Mouse (Mus musculus): Measurements from ENCODE around the gene Gpr162.
"Not testable (repeated sequence)": the region's sequence is repeated elsewhere in the genome, so short reads cannot be mapped to it uniquely, and the experiment has no call there.

Gene Gpr162

GRCm38 (mm10) chr6:124863658-124864298, at the start of gene Gpr162:
Gene Gpr162, minus strand, starts transcription at chr6:124863983.
- DNase-seq (ENCODE audit: low spot score) = peak; percentile 81

- no peak for DNase-seq (ENCODE audit: low spot score)
These were observed 49.4 kb upstream of the Gpr162 start for GRCm38 (mm10) chr6:124913214-124913613.

DNA sequence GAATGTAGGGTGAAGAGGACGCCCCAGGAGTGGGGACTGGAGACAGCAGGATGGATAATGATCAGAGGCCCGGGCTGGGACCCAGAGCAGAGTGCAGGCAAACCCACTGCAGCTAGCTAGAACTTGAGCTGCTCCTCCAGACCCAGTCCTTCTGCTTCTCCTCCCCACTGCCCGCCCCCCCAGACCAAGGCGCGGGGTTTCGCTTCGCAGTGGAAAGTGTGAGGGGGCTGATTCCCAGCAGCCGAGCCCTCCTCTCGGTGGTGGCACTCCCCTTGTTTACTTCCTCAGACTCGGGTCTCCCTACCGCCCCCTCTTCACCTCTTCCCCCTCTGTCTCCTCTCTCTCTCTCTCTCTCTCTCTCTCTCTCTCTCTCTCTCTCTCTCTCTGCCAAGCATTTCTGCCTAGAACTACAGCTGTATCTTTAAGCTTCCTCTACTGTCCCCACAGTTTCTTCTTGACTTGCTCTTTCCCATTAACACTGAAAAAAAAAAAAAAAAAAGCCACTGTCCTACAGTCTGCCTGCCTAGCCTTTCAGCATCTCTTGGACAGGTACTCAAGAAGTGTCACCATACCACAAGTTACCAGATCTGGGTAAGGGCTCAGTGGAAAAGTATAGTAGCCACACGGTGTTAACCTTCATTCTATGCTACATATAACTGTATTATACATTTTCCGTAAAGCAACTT, 47.9 kb upstream of the Gpr162 start, which contains the start of gene Lag3:
TSS of gene Lag3 (minus strand) at position 173 of the 686 bp plus-strand sequence.
- DNase-seq (ENCODE audit: low spot score) = no peak

- DNase-seq (ENCODE audit: low spot score) = no peak
These were observed 46.2 kb upstream of the Gpr162 start for GRCm38 (mm10) chr6:124910032-124910431.

DNA sequence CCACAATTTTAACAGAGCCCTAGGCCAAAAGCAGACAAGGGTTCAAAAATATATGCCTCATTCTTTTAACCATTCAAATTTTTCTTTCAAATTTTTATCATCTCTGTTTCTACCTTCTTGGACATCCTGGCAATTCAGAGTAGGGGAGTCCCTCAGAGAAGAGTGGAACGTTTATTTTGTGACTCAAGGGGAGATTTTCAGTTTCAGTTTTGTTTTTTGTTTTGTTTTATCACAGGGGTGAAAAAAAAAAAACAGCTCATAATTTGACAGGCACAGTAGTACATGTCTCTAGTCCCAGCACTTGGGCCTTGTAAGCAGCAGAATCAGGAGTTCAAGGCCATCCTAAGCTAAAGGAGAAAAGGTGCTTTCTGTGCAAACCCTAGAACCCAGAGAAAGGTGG, 44.0 kb upstream of the Gpr162 start:
- DNase-seq (ENCODE audit: low spot score) = no peak

DNA sequence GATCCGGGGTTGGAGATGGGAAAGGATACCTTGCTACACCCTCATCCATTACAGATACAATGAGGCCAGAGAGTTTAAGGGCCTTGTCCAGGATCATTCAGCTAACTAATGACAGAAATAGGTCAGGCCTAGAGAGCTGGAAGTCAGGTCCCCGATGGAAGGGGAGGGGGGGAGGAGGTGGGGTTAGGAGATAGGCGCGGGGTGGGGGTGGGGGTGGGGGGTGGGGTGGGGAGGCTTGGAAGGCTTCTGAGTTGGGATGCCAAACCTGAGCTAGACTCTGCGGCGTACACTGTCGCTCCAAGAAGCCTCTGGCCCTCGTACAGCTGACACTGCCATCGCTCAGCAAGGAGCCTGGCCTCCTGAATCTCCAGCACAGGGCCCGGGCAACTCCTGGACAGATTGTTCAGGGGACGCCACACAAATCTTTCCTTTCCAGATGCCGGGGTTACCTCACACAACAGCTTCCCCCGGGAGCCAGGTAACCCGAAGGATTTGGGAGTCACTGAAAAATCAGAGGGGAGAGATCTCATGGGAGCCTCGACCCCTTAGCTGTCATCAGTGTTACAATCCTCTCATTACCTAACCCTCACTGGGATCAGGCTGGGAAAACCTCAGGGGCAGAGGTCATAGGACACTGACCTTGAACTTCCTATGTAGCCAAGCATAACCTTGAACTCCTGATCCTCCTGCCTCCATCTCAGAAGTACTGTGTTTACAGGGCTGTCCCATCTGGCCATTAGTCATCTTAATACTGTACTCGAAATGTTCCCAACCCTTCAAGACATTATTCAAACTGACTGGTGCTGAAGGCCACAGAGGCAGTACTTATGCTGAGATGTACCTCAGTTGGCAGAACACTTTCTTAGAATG, 41.4 kb upstream of the Gpr162 start:
- no peak for DNase-seq (ENCODE audit: low spot score)

DNA sequence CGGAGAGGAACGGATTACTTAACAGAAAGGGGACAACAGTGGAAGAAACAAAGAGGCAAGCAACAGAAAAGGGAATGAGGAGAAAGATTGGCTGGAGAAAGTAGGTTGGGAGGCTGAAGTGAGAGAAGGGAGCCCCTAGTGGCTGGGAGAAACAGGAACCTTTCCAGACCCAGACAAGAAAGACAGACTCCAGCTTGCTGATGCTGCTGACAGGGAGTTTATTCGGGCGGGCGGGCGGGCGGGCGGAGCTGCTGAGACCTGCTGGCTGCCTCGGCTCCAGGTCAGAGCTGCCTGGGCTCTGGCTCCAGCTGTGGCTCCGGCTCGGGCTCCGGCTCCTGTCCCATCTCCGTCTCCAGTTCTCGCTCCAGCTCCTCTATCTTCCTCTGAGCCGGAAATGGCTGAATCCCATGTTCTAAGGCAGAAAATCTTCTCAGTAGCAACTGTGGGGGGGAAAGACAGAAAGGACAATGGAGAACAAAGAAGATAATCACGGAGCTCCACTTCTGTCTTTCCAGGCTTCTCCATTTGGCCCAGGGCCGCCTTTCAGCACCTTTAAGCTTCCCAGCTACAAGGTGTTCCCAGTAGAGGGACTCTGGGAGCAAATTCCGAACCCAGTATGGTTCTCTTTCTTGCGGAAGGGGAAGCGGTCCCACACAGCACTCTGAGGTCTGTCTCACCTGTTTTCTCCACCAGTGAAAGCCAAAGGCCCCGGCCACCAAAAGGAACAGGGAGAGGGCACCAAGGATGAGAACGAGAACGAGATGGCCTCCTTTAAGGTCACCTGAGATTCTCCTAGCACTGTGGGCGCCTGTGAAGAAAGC, 40.6 kb upstream of the Gpr162 start:
- peak; percentile 66 for DNase-seq (ENCODE audit: low spot score)

DNA sequence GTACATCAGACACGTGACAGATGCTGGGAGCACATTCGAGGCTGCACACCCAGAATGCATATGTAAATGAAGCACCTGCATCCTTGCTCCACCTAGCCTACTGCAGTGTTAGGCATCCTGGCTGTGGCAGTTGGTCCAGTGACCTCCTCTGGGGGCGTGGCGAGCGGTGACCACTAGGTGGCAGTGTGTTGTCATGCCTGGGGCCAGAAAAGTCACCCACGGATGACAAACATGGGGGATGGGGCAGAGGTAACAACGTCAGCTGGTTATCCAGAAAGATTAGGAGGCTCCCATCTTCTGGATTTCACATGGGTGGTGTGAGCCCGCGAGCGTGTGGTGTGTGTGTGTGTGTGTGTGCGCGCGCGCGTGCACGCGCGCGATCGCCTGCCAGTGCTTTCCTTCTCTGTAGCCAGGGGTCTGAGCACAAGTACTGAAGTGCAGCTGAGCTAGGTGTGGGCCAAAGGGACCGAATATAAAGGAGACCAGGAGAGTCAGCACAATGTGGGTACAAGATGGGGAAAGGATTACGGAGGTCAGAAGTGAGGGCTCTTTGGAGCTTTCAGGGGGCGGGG, 39.9 kb upstream of the Gpr162 start:
- DNase-seq (ENCODE audit: low spot score) = peak; percentile 98

- DNase-seq (ENCODE audit: low spot score) = no peak
These were observed 38.1 kb upstream of the Gpr162 start for GRCm38 (mm10) chr6:124901851-124902250.

DNA sequence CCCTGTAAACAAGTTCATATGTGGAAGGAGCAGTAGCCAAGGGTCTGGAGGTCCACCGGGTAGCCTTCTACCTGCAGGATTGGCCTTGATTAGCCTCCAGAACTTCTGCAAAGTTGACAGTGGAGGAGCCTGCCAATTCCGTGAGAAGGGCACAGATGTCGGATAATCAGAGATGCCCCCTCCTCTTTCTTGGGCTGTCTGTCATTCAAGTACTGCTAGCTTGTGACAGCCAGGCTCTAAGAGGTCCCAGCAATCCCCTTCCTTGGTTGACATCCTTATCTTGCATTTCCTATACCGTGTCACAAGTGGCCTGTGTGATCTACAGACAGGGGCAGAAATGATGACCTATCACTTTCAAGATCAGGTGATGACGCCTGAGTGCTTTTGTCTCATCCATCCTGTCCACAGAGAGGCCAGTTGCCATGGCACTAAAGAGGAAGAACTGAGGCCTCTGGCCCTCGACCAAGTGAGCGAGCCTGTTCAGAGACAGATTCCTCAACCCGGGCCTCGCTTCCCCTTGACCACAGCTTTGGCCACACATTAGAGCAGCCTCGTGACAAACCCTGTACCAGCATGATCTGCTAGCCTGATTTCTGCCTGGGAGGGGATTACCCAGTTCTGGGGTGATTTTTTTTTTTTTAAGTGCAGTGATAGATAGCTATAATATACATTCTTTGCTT, 37.2 kb upstream of the Gpr162 start:
- no peak for DNase-seq (ENCODE audit: low spot score)

DNA sequence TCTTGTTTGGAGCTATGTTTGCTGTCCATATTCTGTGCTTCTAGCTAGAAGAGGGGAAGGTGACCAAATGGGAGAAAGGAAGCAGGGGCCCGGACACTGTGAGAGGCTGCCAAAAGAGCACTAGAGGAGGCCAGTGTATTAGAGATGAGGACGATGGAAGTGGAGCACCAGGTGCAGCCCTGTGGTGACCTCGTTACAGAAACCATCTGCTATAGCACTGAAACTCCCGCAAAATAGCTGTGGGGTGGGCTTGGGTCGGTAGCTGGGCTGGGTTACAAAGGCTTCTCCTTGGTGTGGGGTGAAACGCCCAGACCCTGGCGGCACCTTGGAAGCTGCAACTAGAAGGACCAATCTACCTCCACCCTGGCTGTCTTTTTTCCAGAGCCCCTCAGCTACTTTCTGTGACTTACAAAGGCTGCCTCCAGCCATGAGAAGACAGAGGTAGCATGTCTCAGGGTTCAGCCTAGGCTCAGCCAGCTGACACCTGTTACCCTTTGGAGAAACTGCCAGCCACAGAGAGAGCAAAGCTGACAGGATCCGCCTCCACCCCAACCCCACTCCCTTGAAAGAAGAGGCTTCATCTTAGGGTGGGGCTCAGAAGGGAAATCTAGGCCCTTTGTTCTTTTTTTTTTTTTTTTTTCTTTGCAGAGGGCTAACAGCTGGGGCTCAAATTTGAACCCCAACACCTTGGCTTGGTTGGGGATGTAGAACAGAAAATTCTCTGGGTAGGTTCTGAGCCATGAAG, 36.4 kb upstream of the Gpr162 start:
- DNase-seq (ENCODE audit: low spot score) = no peak

GRCm38 (mm10) chr6:124898359-124898758, 34.6 kb upstream of the Gpr162 start:
- no peak for DNase-seq (ENCODE audit: low spot score)

DNA sequence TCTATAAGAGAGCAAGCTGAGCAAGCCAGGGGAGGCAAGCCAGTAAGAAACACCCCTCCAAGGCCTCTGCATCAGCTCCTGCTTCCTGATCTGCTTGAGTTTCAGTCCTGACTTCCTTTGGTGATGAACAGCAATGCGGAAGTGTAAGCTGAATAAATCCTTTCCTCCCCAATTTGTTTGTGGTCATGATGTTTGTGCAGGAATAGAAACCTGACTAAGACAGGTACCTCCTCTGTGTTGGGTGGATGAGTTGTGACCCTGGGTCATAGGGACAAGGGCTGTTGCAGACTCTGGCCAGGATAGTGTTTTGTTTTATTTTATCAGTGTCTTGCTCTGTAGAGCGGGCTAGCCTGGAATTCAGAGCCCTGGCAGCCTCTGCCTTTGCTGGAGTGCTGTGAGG, 30.3 kb upstream of the Gpr162 start:
- DNase-seq (ENCODE audit: low spot score) = not testable (repeated sequence)

DNA sequence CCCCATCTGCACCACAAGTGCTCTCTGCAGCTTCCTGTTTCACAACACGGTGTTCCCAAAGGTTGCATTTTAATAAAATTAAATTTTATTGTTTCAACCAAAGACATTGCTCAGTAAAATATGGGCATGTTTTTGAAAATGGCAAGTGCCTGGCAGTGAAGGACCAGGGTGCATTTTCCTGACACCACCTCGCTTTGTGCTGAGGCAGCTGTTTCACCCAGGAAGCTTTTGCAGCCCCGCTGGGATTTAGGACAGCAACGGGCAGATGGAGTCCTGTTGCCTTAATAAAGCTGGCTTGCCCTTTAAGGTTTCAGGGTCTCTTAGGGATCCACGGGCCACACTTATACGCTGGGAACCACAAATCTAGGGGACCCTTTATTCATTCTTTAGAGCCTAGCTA, 27.2 kb upstream of the Gpr162 start:
- no peak for DNase-seq (ENCODE audit: low spot score)

GRCm38 (mm10) chr6:124888555-124889125, 24.9 kb upstream of the Gpr162 start:
- DNase-seq (ENCODE audit: low spot score) = no peak

GRCm38 (mm10) chr6:124887986-124888385, 24.2 kb upstream of the Gpr162 start, which contains the start of gene Cd4:
Gene Cd4, minus strand, starts transcription at chr6:124888221.
- DNase-seq (ENCODE audit: low spot score) = no peak

DNA sequence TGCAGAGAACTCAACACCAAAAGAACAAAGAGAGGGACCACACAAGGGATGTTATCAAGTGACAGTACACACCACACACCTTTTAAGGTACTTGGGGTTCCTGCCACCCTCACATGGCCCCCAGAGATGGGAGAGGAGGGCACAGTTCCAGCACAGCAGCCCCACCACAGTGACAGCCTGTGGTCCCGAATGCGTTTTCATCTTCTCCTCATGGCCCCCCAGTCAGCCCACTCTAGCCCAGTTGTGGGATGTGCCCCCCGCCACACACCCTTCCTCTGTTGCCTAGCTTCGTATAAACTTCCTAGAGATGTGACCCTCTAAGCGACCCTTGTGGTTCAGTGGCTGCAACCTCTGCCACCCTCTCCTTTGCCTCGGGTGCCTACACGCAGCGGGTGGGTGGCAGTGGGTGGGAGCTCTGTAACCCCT, 22.2 kb upstream of the Gpr162 start:
- no peak for DNase-seq (ENCODE audit: low spot score)

- DNase-seq (ENCODE audit: low spot score) = peak; percentile 57
These were observed 21.1 kb upstream of the Gpr162 start for GRCm38 (mm10) chr6:124884714-124885500.

GRCm38 (mm10) chr6:124883351-124883750, 19.6 kb upstream of the Gpr162 start:
- no peak for DNase-seq (ENCODE audit: low spot score)
